Mouse (Mus musculus) urinary bladder, postnatal 14 days (tissue): ENCODE measurements around the gene Olfr643.
"Not testable (repeated sequence)": the region's sequence is repeated elsewhere in the genome, so short reads cannot be mapped to it uniquely, and the experiment has no call there.

Experiments used
- DNase-seq: peaks from one replicate; pipeline ENCODE4 v3.0.0; 2021; ENCODE audit warnings: low spot score

Olfr643 gene

DNA sequence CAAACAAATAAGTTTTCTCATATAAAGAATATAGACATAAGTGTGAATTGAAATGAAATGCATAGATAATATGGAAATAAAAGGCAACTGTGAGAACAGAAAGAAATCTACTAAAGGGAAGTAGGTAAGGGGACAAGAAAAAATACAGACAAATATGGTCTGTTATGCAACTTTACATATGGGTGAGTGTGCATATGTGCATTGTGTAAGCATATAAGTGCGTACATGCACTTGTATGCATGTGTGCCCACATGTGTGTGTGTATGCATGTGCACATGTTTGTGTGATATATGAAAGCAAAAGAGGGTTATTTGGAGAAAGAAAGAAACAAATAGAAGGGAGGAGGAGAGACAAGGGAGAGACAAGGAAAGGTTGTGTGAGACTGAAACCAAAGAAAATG is 118.3 kb downstream of the Olfr643 start:
- DNase-seq: no peak

DNA sequence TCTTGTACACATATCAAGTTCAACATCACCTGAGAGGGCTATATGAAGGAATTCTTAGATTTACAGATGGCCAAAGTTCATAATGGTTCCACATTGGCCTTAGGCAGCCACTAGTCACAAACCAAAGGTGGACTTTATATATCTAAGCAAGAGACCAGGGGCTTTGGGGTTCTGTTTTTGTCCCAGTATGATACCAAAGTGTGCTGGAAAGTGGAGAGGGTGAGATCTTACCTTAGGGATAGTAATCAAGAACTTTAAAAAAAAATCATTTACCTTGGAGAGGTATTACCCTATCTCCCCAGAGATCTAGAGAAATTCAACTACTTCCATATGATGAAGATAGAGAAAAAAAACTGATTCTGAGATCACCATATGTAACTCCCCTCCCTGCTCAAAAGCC is 120.0 kb downstream of the Olfr643 start, which contains the start of gene Olfr639:
Gene Olfr639 (minus strand): TSS at position 101 of the 400 bp plus-strand sequence.
- DNase-seq: no peak

DNA sequence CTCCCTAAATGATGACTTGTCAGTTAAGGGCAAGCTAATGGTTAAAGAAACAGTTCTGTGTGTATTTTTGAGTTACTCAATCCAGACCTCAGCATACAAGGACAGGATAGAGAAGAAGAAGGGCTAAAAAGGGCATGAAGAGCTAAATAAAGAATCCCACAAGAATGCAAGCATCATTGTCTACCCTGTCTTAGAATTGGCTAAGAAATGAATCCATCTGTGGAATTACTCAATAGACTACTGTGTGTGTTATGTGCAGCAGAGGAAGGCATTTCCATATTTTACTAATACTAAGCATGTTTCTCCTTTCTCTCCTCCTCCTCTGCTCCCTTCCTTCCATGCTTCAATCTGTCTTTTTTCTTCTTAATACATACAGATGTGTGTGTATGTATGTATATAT is 138.1 kb downstream of the Olfr643 start:
- DNase-seq: no peak

DNA sequence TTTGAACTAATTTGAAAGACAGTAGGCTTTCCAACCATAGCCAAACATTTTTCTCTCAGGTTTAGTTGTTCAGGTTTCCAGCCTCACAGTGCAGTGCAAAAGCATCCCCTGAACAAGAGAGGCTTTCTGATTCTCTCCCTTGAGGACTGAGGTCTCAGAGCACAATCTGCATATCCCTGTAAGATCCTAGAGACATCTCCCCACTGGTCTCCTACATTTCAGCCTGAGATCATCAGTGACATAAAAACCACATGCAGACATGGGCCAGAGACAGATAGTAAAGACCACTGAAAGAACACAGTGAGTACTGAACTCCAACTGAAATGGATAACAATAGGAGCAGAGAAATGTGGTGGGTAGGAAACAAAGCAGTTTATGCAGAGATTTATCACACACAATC is 138.8 kb downstream of the Olfr643 start, which contains the start of gene Olfr638:
Gene Olfr638 (plus strand): TSS at position 301 of the 400 bp plus-strand sequence.
- no peak for DNase-seq

DNA sequence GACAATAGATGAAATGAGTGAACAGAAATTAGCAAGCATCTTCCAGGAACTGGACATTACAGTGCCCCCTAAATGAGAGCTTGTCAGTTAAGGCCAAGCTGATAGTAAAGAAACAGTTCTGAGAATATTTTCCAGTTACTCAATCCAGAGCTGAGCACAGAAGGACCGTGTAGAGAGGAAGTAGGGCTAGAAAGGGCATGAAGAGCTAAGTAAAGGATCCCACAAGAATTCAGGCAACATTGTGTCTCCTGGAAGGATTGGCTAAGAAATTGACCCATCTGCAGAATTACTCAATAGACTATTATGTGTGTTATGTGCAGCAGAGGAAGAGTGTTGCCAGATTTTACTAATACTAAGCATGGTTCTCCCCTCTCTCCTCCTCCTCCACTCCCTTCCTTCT is 165.4 kb downstream of the Olfr643 start:
- no peak for DNase-seq

DNA sequence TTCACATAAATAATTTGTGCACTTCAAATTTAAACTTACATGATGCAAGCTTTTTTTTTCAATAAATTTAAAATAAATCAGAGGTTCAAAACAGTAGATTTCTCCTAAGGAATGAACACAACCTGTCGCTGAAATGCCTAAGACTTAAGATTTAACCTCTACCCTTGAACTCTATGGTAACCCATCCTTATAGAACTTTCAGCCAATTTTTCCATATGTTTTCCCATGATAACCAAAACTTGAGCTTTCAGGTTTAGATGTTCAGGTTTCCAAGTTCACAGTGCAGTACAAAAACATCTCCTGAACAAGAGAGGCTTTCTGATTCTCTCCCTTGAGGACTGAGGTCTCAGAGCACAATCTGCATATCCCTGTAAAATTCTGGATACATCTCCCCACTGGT is 166.4 kb downstream of the Olfr643 start, which contains the start of gene Olfr635:
Gene Olfr635 (plus strand): TSS at position 301 of the 400 bp plus-strand sequence.
- DNase-seq: no peak

- DNase-seq: not testable (repeated sequence)
These were observed 170.3 kb downstream of the Olfr643 start for GRCm38 (mm10) chr7:103966873-103967272.
